Mouse (Mus musculus): Measurements from ENCODE around the gene Casz1. TPM values are rescaled to one million over a fixed set of nuclear protein-coding genes. Genes with fewer than 3 reads are reported as not detected.
A peak's percentile ranks its signal among the peaks of the same experiment; 100 is the strongest.

The Casz1 gene
- polyA plus RNA-seq, 1 experiment from 2014 or later, result 7.8 TPM

DNA sequence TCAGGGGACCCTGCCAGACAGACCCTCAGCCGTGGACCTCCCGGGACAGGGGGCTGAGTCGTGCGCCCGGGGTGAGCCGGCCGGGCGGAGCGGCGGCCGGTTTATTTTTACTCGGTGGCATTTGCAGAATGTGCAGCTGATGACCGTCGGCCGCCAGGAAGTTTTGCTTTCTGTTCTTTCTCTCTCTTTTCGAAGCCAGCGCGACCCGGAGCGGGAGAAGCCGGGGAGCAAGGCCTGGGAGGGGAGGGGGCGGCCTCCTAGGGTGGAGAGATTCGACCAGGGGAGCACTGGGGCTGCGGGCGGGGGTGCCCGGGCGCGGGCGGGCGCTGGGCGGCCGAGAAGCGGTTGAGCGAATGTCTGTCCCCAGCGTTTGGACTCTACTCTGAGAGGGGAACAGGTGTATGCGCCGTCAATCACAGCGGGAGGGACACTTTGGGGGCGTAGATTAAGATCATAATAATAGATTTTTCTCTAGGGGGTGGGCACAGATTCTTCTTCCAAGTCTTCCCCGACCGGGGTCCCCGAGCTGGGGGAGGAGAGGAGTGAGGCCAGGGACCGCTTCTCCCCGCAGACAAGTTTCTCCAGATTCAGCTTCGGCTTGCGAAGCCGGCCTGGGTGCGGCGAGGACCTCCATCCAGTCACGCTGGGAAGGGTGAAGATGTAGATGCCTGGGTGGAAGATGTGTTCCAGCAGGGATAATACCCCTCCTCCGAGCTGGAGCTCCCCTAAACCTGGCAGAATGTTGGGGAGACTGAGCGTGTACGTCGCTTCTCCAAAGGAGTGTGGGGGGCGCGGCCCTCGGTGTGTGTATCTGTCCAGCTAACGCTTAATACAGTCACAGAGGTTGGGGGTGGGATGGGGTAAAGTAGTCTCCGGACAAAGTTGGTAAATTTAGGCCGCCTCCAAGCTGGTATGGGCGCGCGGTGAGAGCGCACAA, 1.9 kb downstream of the Casz1 start:
- peak overlapping the region; percentile 62 for H3K9ac ChIP-seq (ENCODE audit: low read depth, low read length)
- H3K4me3 ChIP-seq (ENCODE audit: low read depth, low read length), result peak overlapping the region; percentile 62
- no peaks in the 10 kb centered on the region for H3K36me3 ChIP-seq (ENCODE audit: control insufficient read depth, insufficient read depth, low read length)
- H3K9me3 ChIP-seq (ENCODE audit: control insufficient read depth, low read length), result no peaks in the 10 kb centered on the region
- H3K27ac ChIP-seq (replicated peaks; ENCODE audit: low read depth, low read length), result peak overlapping the region; percentile 29; the same call in 1 of the 2 replicates
- no peak for ATAC-seq (ENCODE audit: low read depth)
- peak overlapping the region; percentile 100 for H3K4me2 ChIP-seq (ENCODE audit: low read depth, low read length)
- peaks cover 82% of the 10 kb centered on the region for H3K27me3 ChIP-seq (replicated peaks; ENCODE audit: control insufficient read depth, insufficient read depth, low read length)
- H3K4me1 ChIP-seq (ENCODE audit: control insufficient read depth, insufficient read depth, low read length), result peaks cover 11% of the 10 kb centered on the region
- under 1% methylated on average over 59 of the region's 64 CpGs for WGBS
- DNase-seq (ENCODE audit: low spot score), result peak; percentile 34

- peaks cover 11% of the 10 kb centered on the region for H3K4me1 ChIP-seq (ENCODE audit: control insufficient read depth, insufficient read depth, low read length)
- H3K27ac ChIP-seq (replicated peaks; ENCODE audit: low read depth, low read length), result no peak overlapping the region
- peak overlapping the region; percentile 100 for H3K4me2 ChIP-seq (ENCODE audit: low read depth, low read length)
- no peaks in the 10 kb centered on the region for H3K36me3 ChIP-seq (ENCODE audit: control insufficient read depth, insufficient read depth, low read length)
- peak; percentile 78 for DNase-seq (ENCODE audit: low spot score)
- peaks cover 89% of the 10 kb centered on the region for H3K27me3 ChIP-seq (replicated peaks; ENCODE audit: control insufficient read depth, insufficient read depth, low read length)
- ATAC-seq (ENCODE audit: low read depth), result peak; percentile 58
- H3K9ac ChIP-seq (ENCODE audit: low read depth, low read length), result peak overlapping the region; percentile 62; the same call in 1 of the 2 replicates
- no peaks in the 10 kb centered on the region for H3K9me3 ChIP-seq (ENCODE audit: control insufficient read depth, low read length)
- peak overlapping the region; percentile 62 for H3K4me3 ChIP-seq (ENCODE audit: low read depth, low read length)
- WGBS, result under 1% methylated on average over 20 of the region's 26 CpGs
Observed at GRCm38 (mm10) chr4:148806836-148807235, 2.6 kb downstream of the Casz1 start.

DNA sequence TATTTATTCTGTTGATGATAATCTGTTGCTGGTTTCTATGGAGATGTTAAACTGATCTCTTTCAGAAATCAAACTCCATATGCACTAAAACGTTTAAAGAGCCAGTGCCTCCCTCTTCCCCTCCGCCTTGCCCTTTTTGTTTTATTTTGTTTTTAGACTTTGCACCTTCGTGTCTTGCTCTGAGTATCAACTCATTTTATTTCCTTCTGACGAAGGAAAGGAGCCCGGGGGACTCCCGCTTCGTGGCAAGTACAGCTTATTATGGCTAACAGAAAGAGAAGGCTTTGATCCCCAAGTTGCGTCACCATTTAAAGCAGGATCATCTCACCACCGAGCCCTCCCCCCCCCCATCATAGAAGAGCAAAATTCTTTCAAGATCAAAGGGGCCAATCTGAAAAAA, 3.2 kb downstream of the Casz1 start:
- Histone ChIP-seq H3K4me3 (ENCODE audit: low read depth, low read length) (peak overlapping the region; percentile 62), H3K9me3 (ENCODE audit: control insufficient read depth, low read length) (no peaks in the 10 kb centered on the region), H3K9ac (ENCODE audit: low read depth, low read length) (no peak overlapping the region), H3K27ac (replicated peaks; ENCODE audit: low read depth, low read length) (no peak overlapping the region), H3K4me2 (ENCODE audit: low read depth, low read length) (peak overlapping the region; percentile 100; the same call in 1 of the 2 replicates), H3K36me3 (ENCODE audit: control insufficient read depth, insufficient read depth, low read length) (no peaks in the 10 kb centered on the region), H3K27me3 (replicated peaks; ENCODE audit: control insufficient read depth, insufficient read depth, low read length) (peaks cover 92% of the 10 kb centered on the region), H3K4me1 (ENCODE audit: control insufficient read depth, insufficient read depth, low read length) (peaks cover 11% of the 10 kb centered on the region)
- DNase-seq (ENCODE audit: low spot score) (no peak), ATAC-seq (ENCODE audit: low read depth) (no peak)
- WGBS, result under 1% methylated on average over 9 of the region's 9 CpGs

- DNase-seq (ENCODE audit: low spot score) (no peak), ATAC-seq (ENCODE audit: low read depth) (no peak)
- Histone ChIP-seq H3K4me1 (ENCODE audit: control insufficient read depth, insufficient read depth, low read length) (peaks cover 11% of the 10 kb centered on the region), H3K9ac (ENCODE audit: low read depth, low read length) (no peak overlapping the region), H3K9me3 (ENCODE audit: control insufficient read depth, low read length) (no peaks in the 10 kb centered on the region), H3K27me3 (replicated peaks; ENCODE audit: control insufficient read depth, insufficient read depth, low read length) (peaks cover 92% of the 10 kb centered on the region), H3K4me2 (ENCODE audit: low read depth, low read length) (no peak overlapping the region), H3K36me3 (ENCODE audit: control insufficient read depth, insufficient read depth, low read length) (no peaks in the 10 kb centered on the region), H3K27ac (replicated peaks; ENCODE audit: low read depth, low read length) (no peak overlapping the region), H3K4me3 (ENCODE audit: low read depth, low read length) (no peak overlapping the region)
- 29% methylated on average over 2 of the region's 2 CpGs for WGBS
Observed at GRCm38 (mm10) chr4:148808839-148809238, 4.6 kb downstream of the Casz1 start.

GRCm38 (mm10) chr4:148810706-148811105, 6.5 kb downstream of the Casz1 start:
- no peaks in the 10 kb centered on the region for H3K36me3 ChIP-seq (ENCODE audit: control insufficient read depth, insufficient read depth, low read length)
- H3K27me3 ChIP-seq (replicated peaks; ENCODE audit: control insufficient read depth, insufficient read depth, low read length), result peaks cover 82% of the 10 kb centered on the region
- ATAC-seq (ENCODE audit: low read depth), result no peak
- no peak overlapping the region for H3K4me3 ChIP-seq (ENCODE audit: low read depth, low read length)
- no peak overlapping the region for H3K27ac ChIP-seq (replicated peaks; ENCODE audit: low read depth, low read length)
- DNase-seq (ENCODE audit: low spot score), result no peak
- peaks cover 4% of the 10 kb centered on the region for H3K4me1 ChIP-seq (ENCODE audit: control insufficient read depth, insufficient read depth, low read length)
- no peaks in the 10 kb centered on the region for H3K9me3 ChIP-seq (ENCODE audit: control insufficient read depth, low read length)
- H3K4me2 ChIP-seq (ENCODE audit: low read depth, low read length), result no peak overlapping the region
- 68% methylated on average over 9 of the region's 9 CpGs for WGBS
- H3K9ac ChIP-seq (ENCODE audit: low read depth, low read length), result no peak overlapping the region

DNA sequence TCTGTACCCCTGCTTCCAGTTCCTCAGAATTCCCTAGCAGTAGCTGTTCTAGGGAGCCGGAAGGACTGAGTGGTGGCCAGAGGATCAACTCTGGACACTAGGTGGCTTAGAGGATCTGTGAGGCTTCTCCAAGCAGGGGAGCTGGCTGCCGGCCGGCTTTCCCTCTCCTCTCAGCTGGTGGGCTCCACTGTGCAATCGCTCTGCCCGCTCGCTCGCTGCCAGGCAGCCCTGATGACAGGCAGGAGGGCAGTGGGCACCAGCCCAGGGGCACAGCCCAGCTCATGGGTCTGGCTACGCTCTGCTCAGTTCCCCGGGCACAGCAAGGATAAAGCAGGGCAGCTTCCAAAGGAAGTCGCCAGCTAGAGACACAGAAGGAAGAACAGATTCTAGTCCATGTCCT, 7.7 kb downstream of the Casz1 start:
- ATAC-seq (ENCODE audit: low read depth) (peak; percentile 58), DNase-seq (ENCODE audit: low spot score) (peak; percentile 61)
- no peak overlapping the region for H3K27ac ChIP-seq (replicated peaks; ENCODE audit: low read depth, low read length)
- no peak overlapping the region for H3K9ac ChIP-seq (ENCODE audit: low read depth, low read length)
- peaks cover 79% of the 10 kb centered on the region for H3K27me3 ChIP-seq (replicated peaks; ENCODE audit: control insufficient read depth, insufficient read depth, low read length)
- H3K9me3 ChIP-seq (ENCODE audit: control insufficient read depth, low read length), result no peaks in the 10 kb centered on the region
- peaks cover 7% of the 10 kb centered on the region; the same call in 1 of the 2 replicates for H3K4me1 ChIP-seq (ENCODE audit: control insufficient read depth, insufficient read depth, low read length)
- WGBS, result 21% methylated on average over 9 of the region's 10 CpGs
- H3K4me2 ChIP-seq (ENCODE audit: low read depth, low read length), result peak overlapping the region; percentile 23; the same call in 1 of the 2 replicates
- H3K4me3 ChIP-seq (ENCODE audit: low read depth, low read length), result no peak overlapping the region
- no peaks in the 10 kb centered on the region for H3K36me3 ChIP-seq (ENCODE audit: control insufficient read depth, insufficient read depth, low read length)

DNA sequence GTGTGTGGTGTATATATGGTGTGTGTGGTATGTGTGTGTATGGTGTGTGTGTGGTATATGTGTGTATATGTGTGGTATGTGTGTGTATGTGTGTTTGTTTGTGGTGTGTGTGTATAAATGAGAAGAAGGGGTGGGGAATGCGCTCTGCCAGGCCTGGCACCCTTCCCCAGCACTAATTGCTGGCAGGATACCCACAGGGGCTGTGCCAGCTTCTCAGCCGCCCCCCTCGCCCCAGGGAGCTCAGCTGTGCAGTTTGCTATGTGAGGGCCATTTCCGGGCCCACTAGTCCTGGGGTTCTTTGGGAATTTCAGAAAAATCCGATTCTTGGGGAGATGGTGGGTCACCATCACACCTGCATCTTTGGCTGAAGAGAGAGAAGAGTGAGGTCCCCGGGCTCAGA, 9.0 kb downstream of the Casz1 start:
- H3K36me3 ChIP-seq (ENCODE audit: control insufficient read depth, insufficient read depth, low read length), result no peaks in the 10 kb centered on the region
- no peak for DNase-seq (ENCODE audit: low spot score)
- H3K4me3 ChIP-seq (ENCODE audit: low read depth, low read length), result no peak overlapping the region
- 81% methylated on average over 6 of the region's 6 CpGs for WGBS
- H3K4me2 ChIP-seq (ENCODE audit: low read depth, low read length), result no peak overlapping the region
- no peak overlapping the region for H3K9ac ChIP-seq (ENCODE audit: low read depth, low read length)
- peaks cover 7% of the 10 kb centered on the region; the same call in 1 of the 2 replicates for H3K4me1 ChIP-seq (ENCODE audit: control insufficient read depth, insufficient read depth, low read length)
- no peak overlapping the region for H3K27ac ChIP-seq (replicated peaks; ENCODE audit: low read depth, low read length)
- H3K27me3 ChIP-seq (replicated peaks; ENCODE audit: control insufficient read depth, insufficient read depth, low read length), result peaks cover 66% of the 10 kb centered on the region
- no peaks in the 10 kb centered on the region for H3K9me3 ChIP-seq (ENCODE audit: control insufficient read depth, low read length)
- no peak for ATAC-seq (ENCODE audit: low read depth)

GRCm38 (mm10) chr4:148816556-148816955, 12.3 kb downstream of the Casz1 start:
- H3K4me3 ChIP-seq (ENCODE audit: low read depth, low read length), result 0 out of 2 replicates have a peak overlapping the region, but pooled peaks have one; percentile 1
- peak; percentile 68 for DNase-seq (ENCODE audit: low spot score)
- WGBS, result 6% methylated on average over 14 of the region's 14 CpGs
- H3K4me1 ChIP-seq (ENCODE audit: control insufficient read depth, insufficient read depth, low read length), result peaks cover 7% of the 10 kb centered on the region; the same call in 1 of the 2 replicates
- no peaks in the 10 kb centered on the region for H3K36me3 ChIP-seq (ENCODE audit: control insufficient read depth, insufficient read depth, low read length)
- peak; percentile 64; the same call in 1 of the 2 replicates for ATAC-seq (ENCODE audit: low read depth)
- no peak overlapping the region for H3K27ac ChIP-seq (replicated peaks; ENCODE audit: low read depth, low read length)
- H3K9ac ChIP-seq (ENCODE audit: low read depth, low read length), result no peak overlapping the region
- peaks cover 8% of the 10 kb centered on the region; the same call in 1 of the 2 replicates for H3K9me3 ChIP-seq (ENCODE audit: control insufficient read depth, low read length)
- peaks cover 38% of the 10 kb centered on the region for H3K27me3 ChIP-seq (replicated peaks; ENCODE audit: control insufficient read depth, insufficient read depth, low read length)
- peak overlapping the region; percentile 28; the same call in 1 of the 2 replicates for H3K4me2 ChIP-seq (ENCODE audit: low read depth, low read length)

Measured in embryonic facial prominence, embryonic 14.5 days (tissue).